Mouse (Mus musculus): ENCODE data around the gene Nfam1. TPM values are rescaled to one million over a fixed set of nuclear protein-coding genes. Genes with fewer than 3 reads are reported as not detected.
"Not testable (repeated sequence)": the region's sequence is repeated elsewhere in the genome, so short reads cannot be mapped to it uniquely, and the experiment has no call there.

Nfam1 gene
- polyA plus RNA-seq (2016; fragmentation: Nextera tagmentation; extraction: Ambion mirVana): 4.3 and 4.6 TPM in 2 replicates

DNA sequence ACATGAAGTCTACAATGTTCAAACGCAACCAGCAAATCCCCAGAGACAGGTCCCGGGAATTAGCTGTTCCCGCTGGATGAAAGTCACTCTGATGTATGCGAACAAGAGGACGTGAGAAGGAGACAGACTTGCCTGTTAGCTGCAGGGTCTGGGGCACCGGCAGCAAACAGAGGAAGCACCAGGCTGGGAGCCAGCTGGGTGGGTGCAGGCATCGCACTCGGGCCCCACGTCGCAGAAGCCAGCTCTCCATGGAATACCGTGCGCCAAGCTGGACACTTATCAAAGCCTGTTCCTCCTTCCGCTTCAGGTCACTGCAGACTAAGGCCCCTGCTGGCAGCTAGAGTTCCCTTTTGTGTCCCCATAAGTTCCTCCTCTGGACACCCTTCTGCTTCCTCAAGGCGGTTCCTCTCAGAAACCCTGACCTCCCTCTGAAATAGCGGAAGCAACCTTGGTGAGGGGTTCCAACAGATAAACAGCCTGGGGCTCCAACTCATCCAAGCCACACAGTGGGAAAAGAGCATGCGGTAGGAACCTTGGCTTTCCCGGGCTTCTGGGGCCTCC lies at the start of gene Nfam1:
Gene Nfam1 (minus strand): TSS at position 326 of the 561 bp plus-strand sequence.
- Histone ChIP-seq H3K4me1 (peaks cover 69% of the 10 kb centered on the region), H3K27me3 (ENCODE audit: low read depth, poor library complexity, severe bottlenecking) (peaks cover 71% of the 10 kb centered on the region), H3K9me3 (replicated peaks) (no peaks in the 10 kb centered on the region), H3K36me3 (no peaks in the 10 kb centered on the region), H3K27ac (replicated peaks) (peak within 1 kb of the TSS; percentile 69), H3K4me3 (peak within 1 kb of the TSS; percentile 16; the same call in 1 of the 2 replicates)
- 30% methylated on average over 17 of the region's 17 CpGs for whole genome bisulfite sequencing
- DNase-seq (ENCODE audit: low spot score): peak; percentile 43

GRCm38 (mm10) chr15:83075607-83076525 lies 42.8 kb upstream of the Nfam1 start:
- Histone ChIP-seq H3K27ac (replicated peaks) (no peak overlapping the region), H3K27me3 (ENCODE audit: low read depth, poor library complexity, severe bottlenecking) (no peaks in the 10 kb centered on the region), H3K4me3 (no peak overlapping the region), H3K36me3 (no peaks in the 10 kb centered on the region), H3K4me1 (peaks cover 13% of the 10 kb centered on the region), H3K9me3 (replicated peaks) (0 out of 2 replicates have a peak, but pooled peaks cover 3% of the 10 kb centered on the region)
- DNase-seq (ENCODE audit: low spot score): no peak
- 68% methylated on average over 27 of the region's 27 CpGs for WGBS

GRCm38 (mm10) chr15:83074179-83074578 lies 41.1 kb upstream of the Nfam1 start:
- H3K27me3 ChIP-seq (ENCODE audit: low read depth, poor library complexity, severe bottlenecking): no peaks in the 10 kb centered on the region
- no peak for DNase-seq (ENCODE audit: low spot score)
- no peak overlapping the region for H3K4me3 ChIP-seq
- H3K4me1 ChIP-seq: peaks cover 13% of the 10 kb centered on the region
- H3K36me3 ChIP-seq: no peaks in the 10 kb centered on the region
- WGBS: 90% methylated on average over 4 of the region's 4 CpGs
- no peak overlapping the region for H3K27ac ChIP-seq (replicated peaks)
- 0 out of 2 replicates have a peak, but pooled peaks cover 3% of the 10 kb centered on the region for H3K9me3 ChIP-seq (replicated peaks)

DNA sequence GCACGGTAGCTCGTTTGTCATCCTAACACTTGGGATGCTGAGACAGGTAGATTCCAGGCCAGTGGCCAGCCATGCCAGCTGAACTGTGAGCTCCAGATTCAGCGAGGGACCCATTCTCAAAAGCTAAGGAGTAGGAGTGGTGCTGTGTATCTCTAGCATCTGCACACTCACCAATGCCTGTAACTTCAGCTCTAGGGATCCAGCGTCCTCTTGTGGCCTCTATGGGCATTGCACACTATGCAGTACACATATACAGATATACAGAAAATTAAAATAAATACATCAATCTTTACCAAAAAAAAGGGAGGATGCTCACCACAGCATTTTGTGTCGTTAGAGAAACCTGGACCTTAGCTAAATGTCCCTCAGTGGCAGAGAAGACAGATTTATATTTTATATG lies 38.6 kb upstream of the Nfam1 start:
- Histone ChIP-seq H3K4me1 (peaks cover 11% of the 10 kb centered on the region), H3K27me3 (ENCODE audit: low read depth, poor library complexity, severe bottlenecking) (no peaks in the 10 kb centered on the region), H3K36me3 (no peaks in the 10 kb centered on the region), H3K4me3 (no peak overlapping the region), H3K9me3 (replicated peaks) (0 out of 2 replicates have a peak, but pooled peaks cover 3% of the 10 kb centered on the region), H3K27ac (replicated peaks) (no peak overlapping the region)
- WGBS: 91% methylated on average over 5 of the region's 5 CpGs
- DNase-seq (ENCODE audit: low spot score): no peak

- H3K27me3 ChIP-seq (ENCODE audit: low read depth, poor library complexity, severe bottlenecking): no peaks in the 10 kb centered on the region
- DNase-seq (ENCODE audit: low spot score): no peak
- no peaks in the 10 kb centered on the region for H3K36me3 ChIP-seq
- 91% methylated on average over 3 of the region's 3 CpGs for WGBS
- H3K27ac ChIP-seq (replicated peaks): no peak overlapping the region
- 0 out of 2 replicates have a peak, but pooled peaks cover 3% of the 10 kb centered on the region for H3K9me3 ChIP-seq (replicated peaks)
- H3K4me1 ChIP-seq: peaks cover 3% of the 10 kb centered on the region
- no peak overlapping the region for H3K4me3 ChIP-seq
Measured at GRCm38 (mm10) chr15:83070942-83071341, 37.8 kb upstream of the Nfam1 start.

DNA sequence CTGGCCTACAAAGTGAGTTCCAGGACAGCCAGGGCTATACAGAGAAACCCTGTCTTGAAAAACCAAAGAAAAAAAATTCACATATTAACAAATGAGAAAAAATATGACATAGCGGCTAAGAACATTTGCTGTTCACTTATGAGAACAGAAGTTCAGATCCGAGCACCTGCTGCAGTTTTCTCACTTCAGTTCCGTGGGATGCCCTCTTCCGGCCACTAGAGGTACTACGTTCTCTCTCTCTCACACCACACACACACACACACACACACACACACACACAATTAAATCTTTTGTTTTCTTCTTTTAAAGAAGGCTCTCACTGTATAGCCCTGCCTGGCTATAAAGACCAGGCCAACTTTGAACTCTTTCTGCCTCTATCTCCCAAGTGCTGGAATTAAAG lies 35.2 kb upstream of the Nfam1 start:
- no peak for DNase-seq (ENCODE audit: low spot score)
- Histone ChIP-seq H3K4me3 (no peak overlapping the region), H3K4me1 (no peaks in the 10 kb centered on the region), H3K27me3 (ENCODE audit: low read depth, poor library complexity, severe bottlenecking) (no peaks in the 10 kb centered on the region), H3K27ac (replicated peaks) (no peak overlapping the region), H3K9me3 (replicated peaks) (0 out of 2 replicates have a peak, but pooled peaks cover 3% of the 10 kb centered on the region), H3K36me3 (no peaks in the 10 kb centered on the region)
- WGBS: 93% methylated on average over 5 of the region's 5 CpGs

GRCm38 (mm10) chr15:83065543-83065942 lies 32.4 kb upstream of the Nfam1 start:
- DNase-seq (ENCODE audit: low spot score): no peak
- no peaks in the 10 kb centered on the region for H3K9me3 ChIP-seq (replicated peaks)
- H3K4me1 ChIP-seq: peaks cover 12% of the 10 kb centered on the region
- 94% methylated on average over 4 of the region's 4 CpGs for WGBS
- H3K4me3 ChIP-seq: no peak overlapping the region
- H3K27ac ChIP-seq (replicated peaks): no peak overlapping the region
- H3K27me3 ChIP-seq (ENCODE audit: low read depth, poor library complexity, severe bottlenecking): no peaks in the 10 kb centered on the region
- no peaks in the 10 kb centered on the region for H3K36me3 ChIP-seq

DNA sequence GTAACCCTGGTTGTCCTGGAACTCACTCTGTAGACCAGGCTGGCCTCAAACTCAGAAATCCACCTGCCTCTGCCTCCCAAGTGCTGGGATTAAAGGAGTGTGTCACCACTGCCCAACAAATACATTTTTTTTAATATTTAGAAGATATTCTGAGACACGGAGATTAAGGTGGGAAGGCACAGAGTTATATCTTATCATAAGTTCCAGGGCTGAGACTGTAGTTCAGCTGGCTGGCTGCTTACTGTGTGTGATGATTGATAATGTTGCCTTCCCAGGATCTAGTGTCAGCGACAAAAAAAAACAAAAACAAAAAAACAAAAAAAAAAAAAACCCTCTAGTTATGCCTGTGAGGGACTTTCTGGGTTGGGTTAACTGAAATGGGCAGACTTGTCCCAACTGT lies 29.5 kb upstream of the Nfam1 start:
- H3K4me1 ChIP-seq: peaks cover 24% of the 10 kb centered on the region
- H3K4me3 ChIP-seq; H3K36me3 ChIP-seq; H3K9me3 ChIP-seq (replicated peaks); H3K27ac ChIP-seq (replicated peaks); H3K27me3 ChIP-seq (ENCODE audit: low read depth, poor library complexity, severe bottlenecking); DNase-seq (ENCODE audit: low spot score): not testable (repeated sequence)
- WGBS: 90% methylated on average over 2 of the region's 2 CpGs

- no peaks in the 10 kb centered on the region for H3K36me3 ChIP-seq
- peaks cover 8% of the 10 kb centered on the region; the same call in 1 of the 2 replicates for H3K27me3 ChIP-seq (ENCODE audit: low read depth, poor library complexity, severe bottlenecking)
- 11% methylated on average over 5 of the region's 5 CpGs for WGBS
- peak overlapping the region; percentile 50 for H3K27ac ChIP-seq (replicated peaks)
- H3K4me3 ChIP-seq: no peak overlapping the region
- H3K4me1 ChIP-seq: peaks cover 32% of the 10 kb centered on the region
- DNase-seq (ENCODE audit: low spot score): no peak
- H3K9me3 ChIP-seq (replicated peaks): peaks cover 5% of the 10 kb centered on the region; the same call in 1 of the 2 replicates
Measured at GRCm38 (mm10) chr15:83061689-83062088, 28.6 kb upstream of the Nfam1 start.

- no peak for DNase-seq (ENCODE audit: low spot score)
- H3K4me1 ChIP-seq: peaks cover 45% of the 10 kb centered on the region
- WGBS: 59% methylated on average over 5 of the region's 5 CpGs
- peaks cover 5% of the 10 kb centered on the region; the same call in 1 of the 2 replicates for H3K9me3 ChIP-seq (replicated peaks)
- no peaks in the 10 kb centered on the region for H3K36me3 ChIP-seq
- peaks cover 23% of the 10 kb centered on the region for H3K27me3 ChIP-seq (ENCODE audit: low read depth, poor library complexity, severe bottlenecking)
- H3K27ac ChIP-seq (replicated peaks): no peak overlapping the region
- no peak overlapping the region for H3K4me3 ChIP-seq
Measured at GRCm38 (mm10) chr15:83059233-83059660, 26.1 kb upstream of the Nfam1 start.

- WGBS: 74% methylated on average over 8 of the region's 8 CpGs
- H3K9me3 ChIP-seq (replicated peaks): peaks cover 5% of the 10 kb centered on the region; the same call in 1 of the 2 replicates
- H3K27ac ChIP-seq (replicated peaks): no peak overlapping the region
- peaks cover 23% of the 10 kb centered on the region for H3K27me3 ChIP-seq (ENCODE audit: low read depth, poor library complexity, severe bottlenecking)
- H3K4me3 ChIP-seq: no peak overlapping the region
- H3K36me3 ChIP-seq: no peaks in the 10 kb centered on the region
- peaks cover 53% of the 10 kb centered on the region for H3K4me1 ChIP-seq
- DNase-seq (ENCODE audit: low spot score): no peak
Measured at GRCm38 (mm10) chr15:83057533-83057932, 24.4 kb upstream of the Nfam1 start.

DNA sequence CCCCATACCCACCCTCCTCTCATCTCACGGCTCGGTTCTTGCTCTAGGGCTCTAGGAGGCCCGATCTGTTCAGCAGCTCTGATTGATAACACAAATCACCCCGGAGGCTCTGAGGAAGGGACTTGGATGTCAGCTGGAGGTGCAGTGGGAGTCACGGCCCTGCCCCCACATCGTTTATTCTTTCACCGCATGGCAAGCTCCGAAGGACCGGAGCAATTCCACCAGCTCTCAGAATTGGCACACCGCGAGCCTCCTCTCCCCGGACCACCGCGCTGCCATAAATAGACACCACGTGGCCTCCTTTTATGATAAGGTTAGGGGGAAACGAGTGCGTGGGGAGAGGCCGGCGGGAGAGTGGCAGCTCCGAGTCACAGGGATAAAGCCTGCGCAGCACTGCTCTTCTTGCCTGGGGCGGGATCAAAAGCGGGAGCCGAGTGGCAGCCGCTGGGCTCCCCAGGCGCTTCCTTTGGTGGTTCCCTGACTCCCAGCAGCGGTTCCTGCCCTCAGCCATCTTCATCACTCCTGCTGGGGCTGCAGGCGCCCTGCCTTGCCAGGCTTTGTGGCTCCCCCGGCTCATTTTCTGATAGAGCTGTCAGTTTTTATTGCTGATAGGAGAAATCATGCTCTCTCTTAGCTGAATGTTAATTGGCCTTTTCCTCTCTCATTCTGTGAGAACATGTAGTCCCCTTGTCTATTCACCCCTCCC lies 23.4 kb upstream of the Nfam1 start:
- under 1% methylated on average over 29 of the region's 29 CpGs for WGBS
- peak; percentile 65 for DNase-seq (ENCODE audit: low spot score)
- H3K27ac ChIP-seq (replicated peaks): peak overlapping the region; percentile 86
- H3K36me3 ChIP-seq: no peaks in the 10 kb centered on the region
- peaks cover 24% of the 10 kb centered on the region for H3K27me3 ChIP-seq (ENCODE audit: low read depth, poor library complexity, severe bottlenecking)
- H3K9me3 ChIP-seq (replicated peaks): peaks cover 5% of the 10 kb centered on the region; the same call in 1 of the 2 replicates
- H3K4me3 ChIP-seq: peak overlapping the region; percentile 57
- peaks cover 57% of the 10 kb centered on the region for H3K4me1 ChIP-seq
